Mouse (Mus musculus) forebrain, embryonic 15.5 days (tissue): Measurements from ENCODE around the gene Rabep1. TPM values are rescaled to one million over a fixed set of nuclear protein-coding genes. Genes with fewer than 3 reads are reported as not detected.

Experiments used
- ATAC-seq: fragments of 200-750 bp; cut with Nextera tagmentation; replicated peaks from 2 replicates; pipeline ENCODE4 v1.8.0; 2017; ENCODE audit warnings: mild to moderate bottlenecking, moderate TSS enrichment, moderate library complexity
- H3K27ac ChIP-seq: fragments of 300-500 bp; sonication (generic); replicated peaks from 2 replicates; pipeline ENCODE4 v1.5.1; 2015; ENCODE audit warnings: mild to moderate bottlenecking, inconsistent platforms
- H3K27me3 ChIP-seq: fragments of 300-500 bp; sonication (generic); 2 replicates; pipeline ENCODE4 v1.6.1; 2015; ENCODE audit warnings: inconsistent platforms
- H3K36me3 ChIP-seq: fragments of 300-500 bp; sonication (generic); 2 replicates; pipeline ENCODE4 v1.6.1; 2015; ENCODE audit warnings: mild to moderate bottlenecking, inconsistent platforms
- H3K4me1 ChIP-seq: fragments of 300-500 bp; sonication (generic); 2 replicates; pipeline ENCODE4 v1.6.1; 2015; ENCODE audit warnings: inconsistent platforms
- H3K4me2 ChIP-seq: fragments of 300-500 bp; sonication (generic); replicated peaks from 2 replicates; pipeline ENCODE4 v1.6.1; 2015; ENCODE audit warnings: mild to moderate bottlenecking, inconsistent platforms
- H3K4me3 ChIP-seq: fragments of 300-500 bp; sonication (generic); 2 replicates; pipeline ENCODE4 v1.5.1; 2015; ENCODE audit warnings: mild to moderate bottlenecking, inconsistent platforms
- H3K9ac ChIP-seq: fragments of 300-500 bp; sonication (generic); replicated peaks from 2 replicates; pipeline ENCODE4 v1.6.1; 2015; ENCODE audit warnings: mild to moderate bottlenecking, inconsistent platforms
- H3K9me3 ChIP-seq: fragments of 300-500 bp; sonication (generic); 2 replicates; pipeline ENCODE4 v1.6.1; 2016; ENCODE audit warnings: inconsistent platforms
- WGBS: fragments of 180-500 bp; shearing (Covaris S2); methylation state at CpG from one replicate; pipeline ENCODE4 v1.1.7; 2015; ENCODE audit warnings: mixed read lengths; 5-methylcytosine and 5-hydroxymethylcytosine counted together
- polyA plus RNA-seq: library from polyadenylated mRNA; unstranded; fragments of >200 nt; fragmentation: Nextera tagmentation; extraction: Ambion mirVana; gene quantifications from 2 replicates; pipeline ENCODE4 v1.2.1, GENCODE M21; 2015

Rabep1 gene
- polyA plus RNA-seq, 1 experiment from 2014 or later = 85.1 TPM

GRCm38 (mm10) chr11:70812365-70812764, 32.2 kb upstream of the Rabep1 start, which contains the start of gene Scimp:
Scimp (minus strand) TSS chr11:70812586.
- H3K4me3 ChIP-seq = no peak within 1 kb of the TSS
- no peaks in the 10 kb centered on the region for H3K9me3 ChIP-seq
- H3K4me1 ChIP-seq = no peaks in the 10 kb centered on the region
- no peak within 1 kb of the TSS for H3K27ac ChIP-seq
- no peak within 1 kb of the TSS for H3K9ac ChIP-seq
- H3K4me2 ChIP-seq = no peak within 1 kb of the TSS
- no peaks in the 10 kb centered on the region for H3K36me3 ChIP-seq
- no peak for ATAC-seq
- WGBS = 87% methylated on average over 7 of the region's 7 CpGs
- no peaks in the 10 kb centered on the region for H3K27me3 ChIP-seq

- Histone ChIP-seq H3K4me2 (no peak overlapping the region), H3K9me3 (no peaks in the 10 kb centered on the region), H3K4me3 (no peak overlapping the region), H3K9ac (no peak overlapping the region), H3K27me3 (no peaks in the 10 kb centered on the region), H3K27ac (no peak overlapping the region), H3K36me3 (no peaks in the 10 kb centered on the region), H3K4me1 (no peaks in the 10 kb centered on the region)
- 82% methylated on average over 8 of the region's 8 CpGs for WGBS
- ATAC-seq = no peak
Observed at GRCm38 (mm10) chr11:70815071-70815470, 29.5 kb upstream of the Rabep1 start.

- WGBS = 28% methylated on average over 6 of the region's 6 CpGs
Observed at GRCm38 (mm10) chr11:70815498-70816078, 29.0 kb upstream of the Rabep1 start.

GRCm38 (mm10) chr11:70816770-70817169, 27.8 kb upstream of the Rabep1 start:
- Histone ChIP-seq H3K27ac (no peak overlapping the region), H3K9me3 (no peaks in the 10 kb centered on the region), H3K4me1 (no peaks in the 10 kb centered on the region), H3K27me3 (no peaks in the 10 kb centered on the region), H3K36me3 (no peaks in the 10 kb centered on the region), H3K4me3 (no peak overlapping the region), H3K4me2 (no peak overlapping the region), H3K9ac (no peak overlapping the region)
- ATAC-seq = no peak
- 89% methylated on average over 4 of the region's 4 CpGs for WGBS

More at GRCm38 (mm10) chr11:70815498-70816078, 29.0 kb upstream of the Rabep1 start:
- Histone ChIP-seq H3K9me3 (no peaks in the 10 kb centered on the region), H3K4me1 (no peaks in the 10 kb centered on the region), H3K27ac (no peak overlapping the region), H3K27me3 (no peaks in the 10 kb centered on the region), H3K4me3 (no peak overlapping the region), H3K9ac (no peak overlapping the region), H3K36me3 (no peaks in the 10 kb centered on the region), H3K4me2 (no peak overlapping the region)
- ATAC-seq = no peak

- 80% methylated on average over 8 of the region's 8 CpGs for WGBS
- no peaks in the 10 kb centered on the region for H3K36me3 ChIP-seq
- no peak overlapping the region for H3K9ac ChIP-seq
- H3K27ac ChIP-seq = no peak overlapping the region
- no peaks in the 10 kb centered on the region for H3K27me3 ChIP-seq
- no peaks in the 10 kb centered on the region for H3K9me3 ChIP-seq
- no peak overlapping the region for H3K4me2 ChIP-seq
- no peaks in the 10 kb centered on the region for H3K4me1 ChIP-seq
- no peak overlapping the region for H3K4me3 ChIP-seq
- ATAC-seq = no peak
Observed at GRCm38 (mm10) chr11:70820120-70820519, 24.5 kb upstream of the Rabep1 start.

- no peaks in the 10 kb centered on the region for H3K4me1 ChIP-seq
- no peaks in the 10 kb centered on the region for H3K36me3 ChIP-seq
- no peak for ATAC-seq
- no peaks in the 10 kb centered on the region for H3K27me3 ChIP-seq
- H3K9ac ChIP-seq = no peak overlapping the region
- no peak overlapping the region for H3K27ac ChIP-seq
- WGBS = 72% methylated on average over 17 of the region's 17 CpGs
- no peaks in the 10 kb centered on the region for H3K9me3 ChIP-seq
- no peak overlapping the region for H3K4me3 ChIP-seq
- no peak overlapping the region for H3K4me2 ChIP-seq
Observed at GRCm38 (mm10) chr11:70821728-70822591, 22.6 kb upstream of the Rabep1 start.

DNA sequence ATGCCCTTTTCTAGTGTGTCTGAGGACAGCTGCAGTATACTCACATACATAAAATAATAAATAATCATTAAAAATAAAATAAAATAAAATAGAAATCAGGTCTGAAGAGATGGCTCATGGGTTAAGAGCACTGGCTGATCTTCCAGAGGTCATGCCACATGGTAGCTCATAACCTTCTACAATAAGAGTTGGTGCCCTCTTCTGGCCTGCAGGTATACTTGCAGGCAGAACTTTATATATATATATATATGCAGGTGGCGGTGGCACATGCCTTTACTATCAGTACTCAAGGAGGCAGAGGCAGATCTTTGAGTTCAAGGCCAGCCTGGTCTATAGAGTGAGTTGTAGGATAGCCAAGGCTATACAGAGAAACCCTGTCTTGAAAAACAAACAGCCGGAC, 18.4 kb upstream of the Rabep1 start:
- no peak for ATAC-seq
- Histone ChIP-seq H3K9me3 (no peaks in the 10 kb centered on the region), H3K9ac (no peak overlapping the region), H3K4me2 (no peak overlapping the region), H3K4me3 (no peak overlapping the region), H3K36me3 (no peaks in the 10 kb centered on the region), H3K27ac (no peak overlapping the region), H3K27me3 (no peaks in the 10 kb centered on the region), H3K4me1 (no peaks in the 10 kb centered on the region)
- WGBS = 92% methylated on average over 2 of the region's 2 CpGs

DNA sequence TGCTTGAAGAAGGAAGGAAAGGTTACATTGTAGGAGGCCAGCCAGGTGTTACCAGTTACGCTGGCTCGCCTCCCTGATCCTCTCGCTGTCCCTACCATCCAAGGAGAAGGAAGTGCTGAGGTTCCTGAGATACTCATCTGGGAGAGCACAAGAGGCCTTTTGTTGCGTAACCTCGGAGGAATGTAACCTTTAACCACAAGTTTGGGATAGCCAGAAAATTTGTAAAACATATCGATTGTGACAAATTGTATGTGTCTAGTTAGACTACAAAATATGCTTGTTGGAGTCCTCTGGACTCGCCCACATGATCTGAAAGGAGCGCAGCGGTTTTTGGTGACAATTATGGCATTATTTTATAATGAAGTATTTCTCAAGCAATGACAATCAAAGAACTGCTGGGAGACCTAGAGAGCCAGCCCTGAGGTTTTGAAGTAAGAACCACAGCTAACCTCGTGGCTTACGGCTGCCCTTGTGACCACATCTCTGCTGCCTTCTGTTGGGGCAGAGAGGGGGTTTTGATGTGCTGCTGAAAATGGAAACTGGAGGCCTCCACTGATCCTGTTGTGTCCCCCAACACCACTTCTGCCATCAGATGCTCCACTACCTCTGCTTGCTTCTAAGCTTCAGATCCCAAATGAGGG, 15.5 kb upstream of the Rabep1 start:
- Histone ChIP-seq H3K4me3 (no peak overlapping the region), H3K4me2 (no peak overlapping the region), H3K27ac (no peak overlapping the region), H3K9me3 (no peaks in the 10 kb centered on the region), H3K36me3 (no peaks in the 10 kb centered on the region), H3K4me1 (no peaks in the 10 kb centered on the region), H3K9ac (no peak overlapping the region), H3K27me3 (no peaks in the 10 kb centered on the region)
- WGBS = 94% methylated on average over 11 of the region's 11 CpGs
- no peak for ATAC-seq

DNA sequence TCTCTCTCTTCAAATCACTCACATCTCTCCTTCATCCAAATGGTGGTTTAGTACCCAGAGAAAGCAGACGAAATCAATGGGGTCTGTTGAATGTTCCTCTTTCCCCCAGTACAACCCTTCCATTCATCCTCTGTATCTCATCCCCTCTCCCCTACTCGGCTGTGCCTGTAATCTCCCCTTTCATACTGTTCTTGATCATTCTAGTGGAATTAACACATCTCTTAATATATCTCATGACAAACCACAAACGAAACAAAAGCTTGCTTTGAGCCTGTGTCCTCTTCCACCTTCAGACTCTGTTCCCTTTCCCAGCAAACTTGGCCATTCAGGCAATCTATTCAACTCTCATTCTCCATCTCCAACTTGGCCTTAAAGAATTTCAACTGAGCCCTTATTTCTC, 13.4 kb upstream of the Rabep1 start:
- 10% methylated on average over 3 of the region's 3 CpGs for WGBS
- no peak for ATAC-seq
- no peak overlapping the region for H3K27ac ChIP-seq
- no peaks in the 10 kb centered on the region for H3K27me3 ChIP-seq
- no peaks in the 10 kb centered on the region for H3K4me1 ChIP-seq
- no peak overlapping the region for H3K4me2 ChIP-seq
- H3K9ac ChIP-seq = no peak overlapping the region
- H3K36me3 ChIP-seq = no peaks in the 10 kb centered on the region
- H3K9me3 ChIP-seq = no peaks in the 10 kb centered on the region
- no peak overlapping the region for H3K4me3 ChIP-seq

GRCm38 (mm10) chr11:70833408-70833807, 11.2 kb upstream of the Rabep1 start:
- H3K4me1 ChIP-seq = no peaks in the 10 kb centered on the region
- H3K27me3 ChIP-seq = no peaks in the 10 kb centered on the region
- H3K27ac ChIP-seq = no peak overlapping the region
- no peak overlapping the region for H3K4me2 ChIP-seq
- no peaks in the 10 kb centered on the region for H3K36me3 ChIP-seq
- H3K9ac ChIP-seq = no peak overlapping the region
- no peak overlapping the region for H3K4me3 ChIP-seq
- ATAC-seq = no peak
- H3K9me3 ChIP-seq = no peaks in the 10 kb centered on the region

DNA sequence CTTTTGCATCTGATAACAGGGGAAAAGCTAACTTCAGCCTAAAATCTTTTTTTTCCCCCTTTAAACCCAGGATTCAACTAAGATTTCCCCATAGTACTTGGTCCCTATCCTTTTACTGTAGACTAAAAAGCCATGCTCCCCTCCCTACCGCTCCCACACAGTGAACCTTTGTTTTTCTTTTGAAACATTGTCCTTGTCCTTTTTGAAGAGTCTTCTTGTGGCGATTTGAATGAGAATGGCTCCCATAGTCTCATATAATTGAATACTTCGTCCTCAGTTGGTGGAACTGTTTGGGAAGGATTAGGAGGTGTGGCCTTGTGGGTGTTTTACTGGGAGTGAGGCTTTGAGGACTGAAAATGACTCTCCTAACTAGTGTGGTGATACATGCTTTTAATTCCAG, 10.7 kb upstream of the Rabep1 start:
- Histone ChIP-seq H3K4me2 (no peak overlapping the region), H3K36me3 (no peaks in the 10 kb centered on the region), H3K9ac (no peak overlapping the region), H3K27ac (no peak overlapping the region), H3K9me3 (no peaks in the 10 kb centered on the region), H3K27me3 (no peaks in the 10 kb centered on the region), H3K4me1 (no peaks in the 10 kb centered on the region), H3K4me3 (no peak overlapping the region)
- 54% methylated on average over 3 of the region's 3 CpGs for WGBS
- no peak for ATAC-seq

DNA sequence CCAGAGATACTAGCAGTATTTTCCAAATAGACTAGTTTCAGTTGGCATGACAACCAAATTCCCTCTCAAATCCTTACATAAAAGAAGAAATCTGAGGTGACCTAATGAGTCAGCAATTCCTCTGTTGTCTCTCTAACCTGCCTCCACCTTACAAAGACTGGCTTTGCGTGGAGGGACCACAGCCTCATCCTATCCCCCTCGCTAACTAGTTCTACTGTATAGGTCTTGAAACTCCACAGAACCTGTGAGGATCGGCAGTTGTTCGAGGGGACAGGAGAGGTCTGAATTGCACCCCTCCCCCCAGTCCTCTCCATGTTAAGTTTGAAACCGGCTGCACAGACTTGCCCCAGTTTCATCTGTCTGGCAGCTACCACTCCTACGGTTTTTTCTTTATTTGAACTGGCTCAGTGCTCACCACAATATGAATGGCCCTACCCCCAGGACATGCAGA, 9.2 kb upstream of the Rabep1 start:
- H3K4me2 ChIP-seq = no peak overlapping the region
- H3K9ac ChIP-seq = no peak overlapping the region
- no peaks in the 10 kb centered on the region for H3K36me3 ChIP-seq
- no peak overlapping the region for H3K4me3 ChIP-seq
- H3K9me3 ChIP-seq = no peaks in the 10 kb centered on the region
- no peaks in the 10 kb centered on the region for H3K4me1 ChIP-seq
- H3K27ac ChIP-seq = no peak overlapping the region
- 52% methylated on average over 6 of the region's 6 CpGs for WGBS
- no peaks in the 10 kb centered on the region for H3K27me3 ChIP-seq
- ATAC-seq = no peak
